26 mouse cellular contexts compared by ENCODE assay signal in genomic region chr1:187771067-187771466, GRCm38 (mm10).
DNase-seq lines count a peak whose midpoint lies in the region; ATAC-seq and TF ChIP-seq lines count a peak whose summit lies in the region.
"Had no signal": no experiment of that assay in that cellular context is flagged by ENCODE, and none has a peak within 500 bp of the region (broad histone marks: within the 10 kb centered on the region; RNA-seq: fewer than 3 reads in every experiment).

No protein-coding gene starts in this region.

- H3K79me2 ChIP-seq in heart, adult 2 months (replicated peaks; ENCODE audit: control insufficient read depth, insufficient read depth, low read length): no peaks in the 10 kb centered on the region; the same call in 1 of the 2 replicates

- H3K4me2 ChIP-seq in midbrain, postnatal 0 days (ENCODE audit: low read depth, low read length, poor library complexity, severe bottlenecking): no peak overlapping the region
- H3K4me2 ChIP-seq in midbrain, embryonic 13.5 days (replicated peaks): no peak overlapping the region
- H3K4me2 ChIP-seq: embryonic facial prominence, embryonic 12.5 days; heart, embryonic 12.5 days; hindbrain, embryonic 15.5 days; midbrain, embryonic 15.5 days; stomach, embryonic 15.5 days had no signal

- TF ChIP-seq EP300 in heart, adult 2 months (IDR thresholded peaks at IDR 0.05; ENCODE audit: insufficient read depth, low read depth, low read length): no peak

- WGBS in heart, adult 2 months: 65% methylated on average over 4 of the region's 4 CpGs
- WGBS in midbrain, postnatal 0 days: 65% methylated on average over 4 of the region's 4 CpGs
- 49% methylated on average over 4 of the region's 4 CpGs for WGBS in midbrain, embryonic 13.5 days

- H3K9me3 ChIP-seq in midbrain, postnatal 0 days (ENCODE audit: low read length): no peaks in the 10 kb centered on the region
- no peaks in the 10 kb centered on the region for H3K9me3 ChIP-seq in midbrain, embryonic 13.5 days
- H3K9me3 ChIP-seq: embryonic facial prominence, embryonic 12.5 days; heart, embryonic 12.5 days; hindbrain, embryonic 15.5 days; midbrain, embryonic 15.5 days; stomach, embryonic 15.5 days had no signal

- H3K27ac ChIP-seq in heart, adult 2 months: no peak overlapping the region
- H3K27ac ChIP-seq in layer of hippocampus, adult 2 months: no peak overlapping the region
- no peak overlapping the region for H3K27ac ChIP-seq in midbrain, postnatal 0 days (ENCODE audit: low read depth, low read length)
- no peak overlapping the region for H3K27ac ChIP-seq in midbrain, embryonic 13.5 days
- H3K27ac ChIP-seq: embryonic facial prominence, embryonic 12.5 days; hindbrain, embryonic 15.5 days; midbrain, embryonic 15.5 days; stomach, embryonic 15.5 days had no signal

- H3K27me3 ChIP-seq in heart, adult 2 months (ENCODE audit: control insufficient read depth, insufficient read depth, low read length): no peaks in the 10 kb centered on the region
- H3K27me3 ChIP-seq in midbrain, postnatal 0 days (ENCODE audit: insufficient read depth, low read length): no peaks in the 10 kb centered on the region
- no peaks in the 10 kb centered on the region for H3K27me3 ChIP-seq in midbrain, embryonic 13.5 days
- H3K27me3 ChIP-seq: embryonic facial prominence, embryonic 12.5 days; heart, embryonic 12.5 days; hindbrain, embryonic 15.5 days; midbrain, embryonic 15.5 days; stomach, embryonic 15.5 days had no signal

- no peaks in the 10 kb centered on the region for H3K36me3 ChIP-seq in heart, adult 2 months (ENCODE audit: control insufficient read depth, insufficient read depth, low read length)
- H3K36me3 ChIP-seq in midbrain, postnatal 0 days (ENCODE audit: insufficient read depth, low read length): no peaks in the 10 kb centered on the region
- H3K36me3 ChIP-seq in midbrain, embryonic 13.5 days: no peaks in the 10 kb centered on the region
- H3K36me3 ChIP-seq: embryonic facial prominence, embryonic 12.5 days; heart, embryonic 12.5 days; hindbrain, embryonic 15.5 days; midbrain, embryonic 15.5 days; stomach, embryonic 15.5 days had no signal

- ATAC-seq in midbrain, postnatal 0 days (ENCODE audit: low FRiP score): no peak
- ATAC-seq in midbrain, embryonic 13.5 days: no peak
- ATAC-seq in granulocyte monocyte progenitor cell, adult 5-6 weeks (replicated peaks; ENCODE audit: poor library complexity, severe bottlenecking): no peak
- ATAC-seq: activated CD4-positive, CD25-positive, alpha-beta regulatory T cell, adult 4 months; forebrain, embryonic 14.5 days; midbrain, embryonic 15.5 days had no signal

- intact Hi-C loops in heart, adult 2 months (cut with DNase I): no loop called here

- no peak overlapping the region for H3K9ac ChIP-seq in heart, adult 2 months (ENCODE audit: low read depth, low read length)
- H3K9ac ChIP-seq in midbrain, postnatal 0 days (replicated peaks; ENCODE audit: low read length, poor library complexity, severe bottlenecking): no peak overlapping the region
- H3K9ac ChIP-seq in midbrain, embryonic 13.5 days (replicated peaks): no peak overlapping the region
- H3K9ac ChIP-seq: embryonic facial prominence, embryonic 12.5 days; heart, embryonic 12.5 days; hindbrain, embryonic 15.5 days; midbrain, embryonic 15.5 days; stomach, embryonic 15.5 days had no signal

- peak; percentile 33 for TF ChIP-seq CTCF in heart, adult 2 months (IDR thresholded peaks at IDR 0.05)
- peak; percentile 62 for TF ChIP-seq CTCF in layer of hippocampus, adult 2 months (conservative IDR thresholded peaks at IDR 0.05)
- peak; percentile 57 for TF ChIP-seq CTCF in midbrain, postnatal 0 days (IDR thresholded peaks at IDR 0.05)

- H3K4me3 ChIP-seq in heart, adult 2 months: no peak overlapping the region
- H3K4me3 ChIP-seq in layer of hippocampus, adult 2 months: no peak overlapping the region
- no peak overlapping the region for H3K4me3 ChIP-seq in midbrain, postnatal 0 days (ENCODE audit: low read depth, low read length)
- H3K4me3 ChIP-seq in midbrain, embryonic 13.5 days (replicated peaks): no peak overlapping the region
- H3K4me3 ChIP-seq: embryonic facial prominence, embryonic 12.5 days; heart, embryonic 12.5 days; hindbrain, embryonic 15.5 days; midbrain, embryonic 15.5 days; stomach, embryonic 15.5 days had no signal

- no peak for DNase-seq in heart, adult 2 months
- DNase-seq in heart, adult 8-10 months (ENCODE audit: low spot score): no peak
- no peak for DNase-seq in layer of hippocampus, adult 2 months (ENCODE audit: low spot score in 2 of 2)
- DNase-seq in layer of hippocampus, adult 18-20 months (ENCODE audit: low spot score in 2 of 2): no peak
- peak; percentile 21 for DNase-seq in midbrain, postnatal 0 days (ENCODE audit: low spot score)
- DNase-seq: adrenal gland, adult 8-10 months; cerebellum, adult 11 months; cerebellum, adult 9-11 months; embryo, embryonic 11 days; kidney, adult 9 months; kidney, postnatal 36 days; layer of hippocampus, postnatal 36 days; liver; lung, adult 18-20 months; lung, postnatal 14 days; right cerebral cortex, postnatal 25 days; thymus, postnatal 14 days had no signal

- TF ChIP-seq POLR2A in heart, adult 2 months (IDR thresholded peaks at IDR 0.05; ENCODE audit: insufficient read depth, low read depth, low read length): no peak

- H3K4me1 ChIP-seq in heart, adult 2 months (ENCODE audit: control insufficient read depth, insufficient read depth, low read length): no peaks in the 10 kb centered on the region
- H3K4me1 ChIP-seq in midbrain, postnatal 0 days (ENCODE audit: insufficient read depth, low read length): no peaks in the 10 kb centered on the region
- no peaks in the 10 kb centered on the region for H3K4me1 ChIP-seq in midbrain, embryonic 13.5 days (replicated peaks)
- H3K4me1 ChIP-seq: embryonic facial prominence, embryonic 12.5 days; hindbrain, embryonic 15.5 days; midbrain, embryonic 15.5 days; stomach, embryonic 15.5 days had no signal
